Mouse (Mus musculus) heart, postnatal 36 days (tissue): Measurements from ENCODE around the gene Ascc3. TPM values are rescaled to one million over a fixed set of nuclear protein-coding genes. Genes with fewer than 3 reads are reported as not detected.

Source experiments
- DNase-seq, 2 experiments: peaks; one replicate each; pipeline ENCODE4 v3.0.0; 2021 to 2022
- intact Hi-C: fragments of 180-260 bp; cut with DNase I; formaldehyde crosslinking; loops from one replicate; pipeline ENCODE4 v1.15.1; 2025
- total RNA-seq, 2 experiments: library from RNA; stranded (reverse); gene quantifications; 2 replicates each; pipeline ENCODE4 v1.2.3; 2021

Gene Ascc3
- total RNA-seq, result 10 to 100 TPM; 12.5 TPM

DNA sequence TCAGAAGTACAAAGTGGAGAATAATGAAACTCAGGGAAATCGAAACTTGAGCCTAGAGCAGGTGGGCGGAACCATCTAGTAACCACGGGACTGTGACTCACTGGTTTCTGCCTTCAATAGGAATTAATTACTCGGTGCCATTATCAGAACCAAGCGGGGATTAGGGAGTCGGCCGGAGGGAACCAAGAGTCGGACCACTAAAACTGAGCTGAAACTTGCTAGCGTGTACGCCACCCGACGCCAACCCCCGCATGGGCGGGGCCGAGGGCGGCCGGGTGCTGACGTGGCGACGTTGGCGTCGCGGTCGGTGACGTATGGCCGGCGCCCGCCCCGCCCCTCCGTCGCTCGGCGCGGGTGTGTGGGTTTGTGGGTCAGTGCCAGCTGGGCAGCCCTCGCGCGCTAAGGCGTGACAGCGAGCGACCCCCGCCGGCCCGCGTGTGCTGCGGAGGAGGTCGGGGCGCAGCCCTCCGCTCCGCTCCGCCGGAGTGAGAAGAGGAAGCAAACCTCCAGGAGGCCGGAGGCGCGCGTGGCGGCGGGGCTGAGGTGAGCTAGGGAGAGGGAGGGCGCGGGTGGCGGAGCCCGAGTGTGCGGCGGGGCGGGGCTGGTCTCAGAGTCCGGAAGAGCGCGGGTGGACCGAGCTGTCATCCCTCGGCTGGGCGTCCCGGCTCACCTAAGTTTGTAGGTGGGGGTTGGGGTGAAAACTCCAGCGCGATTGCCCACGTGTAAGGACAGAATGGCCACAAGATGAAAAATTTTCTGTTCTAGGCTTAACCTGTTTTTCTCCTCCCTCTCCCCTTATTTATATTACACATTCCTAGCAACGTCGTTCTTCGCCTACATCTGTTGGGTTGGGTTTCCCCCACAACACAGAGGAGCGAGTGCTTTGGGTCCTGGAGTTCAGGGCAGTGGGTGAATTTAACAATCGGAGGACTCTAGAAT, at the start of gene Ascc3:
Ascc3 (plus strand) TSS at position 315 of the 939 bp plus-strand sequence.
- intact Hi-C loops, result loop anchor here (5.0 kb wide), 1 partner anchor 305 kb away; no protein-coding TSS in a partner anchor
- peak; percentile 93 to 97 for DNase-seq

DNA sequence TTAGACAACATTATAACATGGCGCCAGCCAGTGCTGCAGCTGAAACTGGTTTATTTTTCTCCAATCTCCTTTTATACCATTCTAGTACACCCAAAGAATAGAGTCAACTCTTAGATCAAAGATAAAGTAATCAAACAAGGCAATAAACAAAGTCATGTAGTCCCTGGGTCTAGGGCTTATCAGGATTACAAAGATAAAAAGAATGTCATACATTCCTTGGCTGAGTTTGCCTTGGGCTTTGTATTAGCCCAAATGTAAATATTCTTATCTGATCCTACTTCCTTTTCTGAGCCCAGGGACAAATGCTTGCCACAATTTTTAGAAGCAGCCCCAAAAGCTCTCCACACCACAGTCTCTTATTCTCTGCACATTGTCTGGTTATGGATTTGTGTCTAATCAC, 7.7 kb upstream of the Ascc3 start:
- intact Hi-C loops, result no loop called here
- DNase-seq, result no peak

DNA sequence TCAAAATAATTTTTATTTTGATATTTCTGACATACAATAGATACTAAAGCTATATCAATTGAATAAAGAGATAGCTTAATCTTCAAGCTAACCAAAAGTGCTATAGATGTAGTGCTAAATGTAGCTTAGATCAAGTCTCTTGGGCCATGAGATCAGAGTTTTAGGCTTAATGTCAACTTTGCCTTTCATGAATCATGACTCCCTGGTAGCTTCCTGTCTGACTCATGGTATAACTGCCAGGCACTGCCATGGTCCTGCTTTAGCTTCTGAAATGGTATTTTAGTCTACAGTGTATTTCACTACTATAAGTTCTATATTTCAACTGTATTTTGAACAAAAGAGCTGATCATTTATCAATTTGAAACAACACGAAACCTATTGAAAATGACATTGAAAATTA, 5.9 kb upstream of the Ascc3 start:
- intact Hi-C loops, result no loop called here
- DNase-seq, result no peak

DNA sequence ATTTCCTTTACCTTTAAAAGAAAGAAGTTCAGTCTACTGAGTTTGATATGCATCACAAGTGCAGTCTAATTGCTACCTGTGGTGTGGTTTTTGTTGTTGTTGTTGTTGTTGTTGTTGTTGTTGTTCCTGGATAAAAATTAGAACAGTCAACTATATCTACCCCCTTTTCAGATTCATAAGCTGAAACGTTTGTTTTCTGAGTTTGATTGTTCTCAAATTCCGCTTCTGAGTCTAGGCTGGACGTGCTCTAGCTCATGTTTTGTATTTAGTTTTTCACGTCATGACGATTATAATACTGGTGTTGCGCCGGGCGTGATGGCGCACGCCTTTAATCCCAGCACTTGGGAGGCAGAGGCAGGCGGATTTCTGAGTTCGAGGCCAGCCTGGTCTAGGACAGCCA, 902 bp downstream of the Ascc3 start:
- intact Hi-C loops, result loop anchor here (5.0 kb wide), 1 partner anchor 304 kb away; no protein-coding TSS in a partner anchor
- no peak for DNase-seq

DNA sequence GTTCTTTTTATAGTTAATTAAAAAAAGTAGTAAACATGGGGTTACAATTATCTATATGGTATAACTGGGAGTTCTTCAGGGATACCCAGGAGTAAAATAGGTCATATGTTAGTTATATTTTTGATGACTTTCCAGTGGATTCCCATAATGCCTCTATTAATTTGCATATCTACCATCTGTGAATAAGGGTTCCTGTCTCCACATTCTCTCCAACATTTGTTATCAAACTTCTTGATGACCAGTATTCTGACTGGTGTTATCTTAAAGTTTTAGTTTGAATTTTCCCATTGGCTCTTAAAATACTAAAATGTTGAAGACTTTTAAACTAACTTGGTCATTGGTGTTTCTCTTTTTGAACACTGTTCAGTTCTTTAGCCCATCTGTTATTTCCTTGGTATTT, 2.9 kb downstream of the Ascc3 start:
- intact Hi-C loops, result no loop called here
- DNase-seq, result no peak

DNA sequence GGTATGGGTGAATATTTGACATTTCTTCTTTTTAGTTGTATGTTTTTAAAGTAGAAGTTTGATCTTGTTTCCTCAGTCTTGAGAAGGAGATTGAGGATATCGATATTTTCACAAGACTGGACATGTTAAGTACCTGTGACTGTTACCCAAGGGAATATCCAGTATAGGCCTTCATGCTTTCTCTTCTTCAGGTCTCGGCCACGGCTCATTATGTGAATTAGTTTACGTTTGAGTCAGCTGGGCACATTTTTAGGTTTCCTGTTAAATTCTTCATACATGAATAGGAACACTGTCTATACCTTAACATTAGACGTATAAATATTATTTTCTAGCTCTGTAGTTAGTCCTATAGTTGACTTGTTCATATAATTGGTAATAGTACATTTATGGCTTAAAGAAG, 12.4 kb downstream of the Ascc3 start:
- intact Hi-C loops, result no loop called here

DNA sequence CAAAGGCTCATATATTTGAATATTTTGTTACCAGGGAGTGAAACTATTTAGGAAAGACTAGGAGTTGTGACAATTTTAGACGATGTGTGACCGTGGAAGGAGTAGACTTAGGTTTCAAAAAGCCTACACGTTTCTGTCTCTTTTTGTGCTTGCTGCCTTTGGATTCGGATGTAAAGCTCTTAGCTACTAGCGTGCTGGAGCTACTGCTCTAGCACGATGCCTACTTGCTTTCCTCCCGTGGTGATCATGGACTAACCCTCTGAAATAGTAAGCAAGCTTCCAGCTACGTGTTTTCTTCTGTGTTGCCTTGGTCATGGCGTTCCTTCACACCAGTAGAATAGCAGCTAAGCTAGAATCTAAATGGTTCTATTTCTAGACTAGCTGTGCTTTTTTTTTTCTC, 21.4 kb downstream of the Ascc3 start:
- no peak for DNase-seq
- intact Hi-C loops, result no loop called here

More for the DNA sequence above, 12.4 kb downstream of the Ascc3 start:
- no peak for DNase-seq

DNA sequence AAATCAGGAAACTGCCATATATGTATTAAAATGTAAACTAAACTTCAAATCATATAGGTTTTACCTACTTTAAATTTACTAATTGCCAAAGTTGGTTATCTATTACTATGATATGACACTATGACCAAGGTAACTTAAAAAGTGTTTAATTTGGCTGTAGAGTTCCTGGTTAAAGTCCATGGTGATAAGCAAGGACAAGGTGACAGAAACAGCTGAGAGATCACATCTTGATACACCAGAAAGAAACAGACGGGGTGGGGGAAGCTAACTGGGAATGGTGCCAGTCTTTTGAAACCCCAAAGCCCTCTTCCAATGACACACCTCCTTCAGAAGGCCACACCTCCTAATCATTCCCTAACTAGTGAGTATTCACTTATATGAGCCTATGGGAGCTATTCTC, 33.4 kb downstream of the Ascc3 start:
- DNase-seq, result no peak
- intact Hi-C loops, result no loop called here

DNA sequence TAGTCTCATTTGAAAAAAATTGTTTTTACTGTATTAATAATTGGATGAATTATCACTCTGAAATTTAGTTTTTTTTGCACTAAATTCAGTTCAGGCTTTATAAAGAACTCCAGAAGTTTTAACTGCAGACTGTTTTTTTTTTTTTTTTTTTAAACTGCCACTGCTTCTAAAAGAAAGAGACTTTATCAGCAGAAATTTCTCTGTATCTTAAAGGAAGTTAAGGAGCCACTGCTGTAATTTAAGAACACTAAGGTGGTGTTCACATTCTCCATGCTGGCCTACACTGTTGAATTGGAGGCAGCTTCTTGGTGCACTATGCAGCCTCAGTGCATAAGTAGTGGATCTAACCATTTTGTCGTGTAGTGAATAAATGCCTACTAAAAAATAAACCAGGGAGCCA, 47.1 kb downstream of the Ascc3 start:
- intact Hi-C loops, result no loop called here
- no peak for DNase-seq

DNA sequence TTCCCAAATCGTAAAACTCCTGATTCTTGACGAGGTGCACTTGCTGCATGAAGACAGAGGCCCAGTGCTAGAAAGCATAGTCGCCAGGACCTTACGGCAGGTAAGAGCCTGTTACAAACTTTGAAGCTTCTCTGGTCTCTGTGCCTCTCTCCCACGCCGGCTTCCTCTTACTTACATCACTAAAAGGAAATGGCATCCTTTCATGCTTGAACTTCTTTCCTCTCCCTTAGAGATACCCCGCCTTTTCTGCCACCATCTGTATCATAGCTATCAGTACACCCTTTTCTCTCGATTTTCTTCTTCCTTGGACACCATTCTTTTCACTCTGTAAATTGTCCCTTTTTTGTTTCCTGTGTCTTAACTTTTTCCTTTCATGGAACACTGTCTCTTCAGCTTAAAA, 58.1 kb downstream of the Ascc3 start:
- no peak for DNase-seq
- intact Hi-C loops, result no loop called here

DNA sequence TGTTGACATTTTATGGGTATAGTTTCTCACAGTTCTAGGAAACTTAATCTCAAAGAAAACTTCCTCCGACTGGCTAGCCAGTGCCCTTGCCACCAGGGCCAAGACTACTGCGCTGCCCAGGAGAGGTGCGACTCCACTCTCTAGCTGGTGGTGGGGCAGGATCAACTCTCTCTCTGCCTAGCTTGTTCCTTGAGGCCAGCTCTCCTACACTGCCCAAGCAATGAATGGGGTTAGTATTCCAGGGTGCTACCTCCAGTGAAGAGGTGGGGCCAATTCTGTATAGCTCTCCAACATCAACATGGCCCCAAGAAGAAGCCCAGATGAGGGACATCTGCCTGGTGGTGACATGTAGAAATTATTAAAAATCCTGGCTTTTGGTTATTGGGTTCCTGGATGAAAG, 61.1 kb downstream of the Ascc3 start:
- DNase-seq, result no peak
- intact Hi-C loops, result no loop called here

DNA sequence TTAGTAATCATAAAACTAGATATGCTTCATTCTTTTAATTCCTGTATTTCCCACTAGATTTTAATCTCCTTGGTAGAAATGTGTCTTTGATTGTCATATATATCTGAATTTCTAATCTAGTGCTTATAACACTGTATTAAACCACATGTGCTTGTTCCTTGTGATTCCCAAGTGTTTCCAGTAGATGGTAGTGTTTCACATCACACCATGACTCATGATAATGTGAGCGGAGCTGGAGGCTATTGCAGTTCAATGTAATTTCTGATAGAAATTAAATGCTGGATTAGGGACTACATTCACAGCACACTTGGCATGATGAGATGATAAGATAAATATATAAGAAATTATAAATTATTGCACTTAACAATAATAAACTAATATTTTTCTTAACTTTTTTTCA, 64.9 kb downstream of the Ascc3 start:
- intact Hi-C loops, result no loop called here
- no peak for DNase-seq

DNA sequence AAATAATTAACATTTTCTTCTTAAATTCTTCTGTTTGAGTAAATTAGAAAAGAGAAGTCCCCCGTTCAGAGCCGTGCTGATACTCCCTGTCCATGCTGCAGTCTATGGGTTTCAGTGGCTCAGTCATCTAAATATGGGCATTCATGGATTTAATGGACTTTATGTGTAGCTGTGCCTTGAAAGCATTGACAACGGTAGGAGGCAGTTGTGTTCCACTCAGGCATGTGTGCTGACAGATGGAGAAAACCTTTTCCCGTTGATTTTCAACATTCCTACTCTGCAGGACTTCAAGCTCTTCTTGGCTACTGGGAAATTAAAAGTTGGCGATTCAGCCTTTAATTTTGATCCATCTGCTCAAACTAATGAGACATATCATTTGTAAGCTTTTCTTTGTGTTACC, 79.0 kb downstream of the Ascc3 start:
- DNase-seq, result no peak
- intact Hi-C loops, result no loop called here

DNA sequence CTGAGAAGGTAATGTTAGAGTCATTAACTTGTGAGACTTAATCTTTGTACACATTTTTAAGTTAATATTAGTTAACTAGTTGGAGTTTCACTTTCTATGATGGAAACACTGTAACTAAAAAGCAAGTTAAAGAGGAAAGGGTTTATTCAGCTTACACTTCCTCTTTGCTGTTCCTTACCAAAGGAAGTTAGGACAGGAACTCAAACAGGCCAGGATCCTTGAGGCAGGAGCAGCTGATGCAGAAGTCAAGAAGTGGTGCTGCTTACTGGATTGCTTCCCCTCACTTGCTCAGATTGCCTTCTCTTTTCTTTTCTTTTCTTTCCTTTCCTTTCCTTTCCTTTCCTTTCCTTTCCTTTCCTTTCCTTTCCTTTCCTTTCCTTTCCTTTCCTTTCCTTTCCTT, 97.9 kb downstream of the Ascc3 start:
- no peak for DNase-seq
- intact Hi-C loops, result no loop called here

DNA sequence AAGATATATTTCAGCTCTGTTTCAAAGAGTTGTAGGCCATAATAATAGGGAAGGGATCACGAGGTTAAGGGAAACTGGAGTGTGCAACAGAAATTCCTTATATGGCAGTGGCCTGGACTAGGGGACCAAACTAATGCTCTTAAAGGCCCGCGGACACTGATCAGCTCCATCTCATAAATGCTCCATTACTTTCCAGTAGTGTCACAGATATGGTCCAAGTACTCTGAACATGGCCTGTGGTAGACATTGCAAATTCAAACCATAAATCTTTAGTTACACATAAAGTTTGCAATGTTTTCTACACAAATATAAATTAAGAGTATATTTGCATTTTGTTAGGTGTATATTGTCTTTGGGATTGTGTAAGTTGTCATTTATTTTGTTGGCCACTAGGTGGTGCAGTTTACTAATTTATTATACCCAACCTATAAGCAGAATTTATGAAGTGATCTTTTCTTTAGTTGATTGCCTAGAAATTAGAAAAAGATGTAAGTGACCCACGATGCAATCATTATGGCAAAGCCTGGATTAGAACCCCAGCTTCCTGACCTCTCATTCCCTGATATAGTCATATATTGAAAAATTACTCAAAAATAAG, 106.5 kb downstream of the Ascc3 start:
- intact Hi-C loops, result loop anchor here (2.0 kb wide), 1 partner anchor 706 kb away; no protein-coding TSS in a partner anchor

DNA sequence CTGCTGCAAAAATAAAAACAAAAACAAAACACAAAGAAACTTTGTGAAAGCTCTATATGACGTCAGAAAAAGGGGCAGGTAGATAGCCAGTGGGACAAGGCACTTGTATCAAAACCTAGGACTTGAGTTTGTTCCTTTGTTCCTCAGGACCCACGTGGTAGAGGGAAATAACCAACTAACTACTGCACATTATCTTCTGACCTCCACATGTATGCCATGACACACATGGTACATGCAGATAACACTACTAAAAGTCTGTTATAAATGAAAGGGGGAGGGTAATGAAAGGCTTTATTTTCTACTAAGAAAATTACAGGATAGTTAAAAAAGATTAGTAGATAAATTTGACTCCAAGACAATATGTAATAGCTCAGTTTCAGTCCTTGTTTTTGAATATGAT, 109.3 kb downstream of the Ascc3 start:
- no peak for DNase-seq
- intact Hi-C loops, result no loop called here

More for the DNA sequence above, 106.5 kb downstream of the Ascc3 start:
- no peak for DNase-seq

DNA sequence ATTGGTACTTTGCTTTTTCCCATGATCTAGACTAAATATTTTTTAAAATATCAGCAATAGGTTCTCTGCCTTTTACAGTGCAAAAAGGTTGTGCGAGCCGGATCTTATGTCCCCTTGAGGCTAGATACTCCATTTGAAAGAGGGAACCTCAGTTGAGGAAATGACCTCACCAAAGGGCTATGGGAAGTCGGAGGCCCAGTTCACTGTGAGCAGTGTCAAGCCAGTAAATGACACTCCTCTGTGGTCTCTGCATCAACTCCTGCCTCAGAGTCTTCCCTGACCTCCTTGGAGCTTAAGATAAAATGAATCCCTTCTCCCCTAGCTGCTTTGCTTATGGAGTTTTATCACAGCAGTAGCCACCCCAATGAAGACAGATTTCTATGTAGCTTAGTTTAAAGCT, 109.9 kb downstream of the Ascc3 start:
- intact Hi-C loops, result no loop called here
- DNase-seq, result no peak

DNA sequence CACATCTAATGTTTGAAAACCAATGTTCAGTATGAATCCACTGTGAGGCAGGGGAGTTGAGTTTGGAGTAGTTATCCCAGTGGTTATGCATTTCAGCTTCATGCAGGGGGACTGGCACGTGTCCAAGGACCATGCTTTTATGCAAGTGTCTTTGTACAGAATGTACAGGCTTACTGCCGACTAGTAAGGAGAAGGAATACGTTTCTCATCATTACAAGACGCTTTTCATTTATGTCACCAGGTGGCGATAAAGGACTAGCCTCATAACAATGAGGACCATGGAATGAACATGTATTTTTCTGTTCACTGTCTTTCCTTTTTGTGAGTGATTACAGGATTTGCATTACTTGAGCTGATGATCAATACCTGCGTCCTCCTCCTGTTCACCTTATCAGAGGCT, 111.7 kb downstream of the Ascc3 start:
- DNase-seq, result peak; percentile 3 to 5
- intact Hi-C loops, result no loop called here

DNA sequence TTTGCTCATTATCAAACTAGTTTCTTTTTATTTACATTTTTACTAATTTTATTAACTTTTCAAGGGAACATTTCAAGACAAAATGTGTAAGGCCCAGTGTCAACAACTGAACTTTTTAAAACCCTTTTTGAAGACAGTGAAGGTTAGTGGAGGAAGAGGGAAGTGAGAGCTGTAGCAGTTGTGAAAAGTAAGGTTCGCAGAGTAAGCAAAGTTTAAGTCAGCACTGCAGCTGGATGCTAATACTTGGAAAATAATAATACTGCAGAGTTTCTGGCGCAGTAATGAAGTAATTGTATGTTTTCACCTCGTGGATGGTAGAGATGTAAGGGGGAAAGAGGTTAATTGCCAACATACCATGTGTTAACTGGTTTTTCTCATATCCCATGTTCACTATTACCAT, 112.4 kb downstream of the Ascc3 start:
- intact Hi-C loops, result no loop called here

DNA sequence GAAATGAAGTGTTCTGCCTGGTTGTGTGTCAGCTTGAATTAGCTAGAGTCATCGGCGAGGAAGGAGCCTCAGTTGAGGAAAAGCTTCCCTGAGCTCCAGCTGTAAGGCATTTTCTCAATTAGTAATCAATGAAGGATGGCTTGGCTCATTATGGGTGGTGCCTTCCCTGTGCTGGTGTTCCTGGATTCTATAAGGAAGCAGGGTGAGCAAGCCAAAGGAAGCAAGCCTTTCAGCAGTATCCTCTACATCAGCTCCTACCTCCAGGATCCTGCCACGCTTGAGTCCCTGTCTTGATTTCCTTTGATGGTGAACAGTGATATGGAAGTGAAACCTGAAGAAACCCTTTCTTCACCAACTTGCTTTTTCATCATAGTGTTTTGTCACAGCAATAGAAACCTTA, 118.8 kb downstream of the Ascc3 start:
- intact Hi-C loops, result no loop called here
- no peak for DNase-seq

More for the DNA sequence above, 112.4 kb downstream of the Ascc3 start:
- no peak for DNase-seq

DNA sequence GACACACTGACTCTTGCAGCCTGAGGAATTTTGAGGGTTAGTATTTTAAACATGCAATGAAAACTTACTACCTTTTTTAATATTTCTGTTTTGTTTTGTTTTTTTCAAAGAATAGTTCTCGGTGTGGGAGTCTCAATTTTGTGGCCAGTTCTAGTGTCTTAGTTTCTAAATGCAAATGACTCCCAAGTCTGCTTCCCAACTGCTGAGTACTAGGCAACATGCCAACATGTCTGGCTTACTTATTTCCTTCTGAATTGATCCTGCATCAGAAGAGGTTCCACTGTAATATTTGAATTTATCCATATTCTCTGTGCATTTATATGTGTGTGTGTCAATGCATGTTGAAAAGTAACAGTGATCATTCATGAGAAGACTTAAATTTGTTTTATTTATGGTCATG, 119.3 kb downstream of the Ascc3 start:
- DNase-seq, result no peak
- intact Hi-C loops, result no loop called here

DNA sequence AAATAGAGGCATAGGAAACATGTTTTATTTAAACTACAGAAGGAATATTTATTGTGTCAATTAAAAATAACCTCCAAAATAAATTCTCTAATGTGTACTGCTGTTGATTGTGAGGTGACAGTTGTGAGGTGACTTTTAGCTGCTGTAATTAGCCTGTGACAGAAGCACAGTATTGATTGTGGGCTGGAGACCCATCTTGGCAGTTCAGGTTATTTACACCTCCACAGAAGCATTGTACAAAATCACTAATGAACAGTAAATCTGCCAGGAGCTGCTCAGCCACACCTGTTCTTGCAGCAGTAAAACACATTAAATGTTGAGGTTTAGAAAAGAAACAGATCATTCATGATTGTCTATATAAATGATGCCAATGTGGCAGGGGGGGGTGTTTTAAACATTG, 141.0 kb downstream of the Ascc3 start:
- DNase-seq, result no peak
- intact Hi-C loops, result no loop called here
